Mouse (Mus musculus): ENCODE results near the gene Enthd1.

Enthd1 gene

GRCm38 (mm10) chr15:80482348-80482747 lies 82.6 kb downstream of the Enthd1 start:
- no peak for DNase-seq

GRCm38 (mm10) chr15:80474429-80475002 lies 90.4 kb downstream of the Enthd1 start:
- no peak for DNase-seq

DNA sequence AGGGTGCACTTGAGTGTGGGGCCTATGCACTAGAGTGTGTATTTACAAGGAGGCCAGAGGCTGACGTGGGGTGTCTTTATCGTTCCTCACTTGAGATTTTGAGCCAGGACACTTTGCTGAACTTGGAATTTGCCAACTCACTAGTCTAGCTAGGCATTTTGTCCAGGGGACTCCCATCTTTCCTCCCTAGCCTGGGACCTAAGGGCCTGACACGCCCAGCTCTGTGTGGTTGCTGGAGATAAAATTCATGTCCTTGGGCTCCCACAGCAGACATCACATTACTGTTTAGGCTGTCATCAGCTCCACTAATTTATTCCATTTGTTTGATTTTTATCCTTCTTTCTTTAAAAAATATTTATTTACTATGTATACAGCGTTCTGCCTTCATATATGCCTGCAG lies 97.1 kb downstream of the Enthd1 start:
- no peak for DNase-seq

DNA sequence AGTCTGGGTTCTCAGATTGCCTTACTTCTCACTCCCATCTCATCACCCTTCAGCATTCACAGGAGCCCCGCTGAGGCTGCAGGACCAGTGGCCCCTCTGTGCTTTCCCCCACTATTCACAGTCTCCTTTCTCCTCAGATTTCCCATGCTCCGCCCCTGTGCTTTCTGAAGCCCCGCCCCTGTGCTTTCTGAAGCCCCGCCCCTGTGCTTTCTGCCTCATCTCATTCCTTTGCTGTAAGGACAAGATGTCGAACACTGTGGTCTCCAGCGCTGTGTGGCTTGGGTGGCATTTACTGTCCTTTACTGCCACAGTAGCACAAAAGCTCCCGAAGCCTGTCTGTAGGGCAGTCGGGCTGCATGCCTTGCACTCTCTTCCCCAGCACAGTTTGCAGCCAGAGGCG lies 102.8 kb downstream of the Enthd1 start:
- peak; percentile 60 to 66 for DNase-seq

- no peak for DNase-seq
These were observed 103.5 kb downstream of the Enthd1 start for GRCm38 (mm10) chr15:80461446-80461845.

DNA sequence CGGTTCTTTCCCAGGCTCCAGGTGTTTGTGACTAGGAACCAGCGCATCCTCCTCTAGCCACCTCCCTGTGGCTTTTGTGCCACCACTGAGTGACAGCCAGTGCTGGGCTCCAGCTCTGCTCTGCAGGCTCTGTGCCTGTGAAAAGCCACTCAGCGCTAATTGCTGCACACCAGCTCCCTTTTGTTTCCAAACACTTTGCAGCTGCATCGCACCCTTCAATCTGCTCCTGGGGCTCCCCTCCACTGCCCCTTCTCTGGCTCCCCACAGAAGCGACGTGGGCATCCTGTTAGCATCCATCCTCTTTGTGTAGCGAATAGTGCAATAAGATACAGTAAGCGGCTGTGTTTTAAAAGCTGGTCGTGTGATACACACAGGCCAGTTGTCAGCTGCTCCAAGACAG lies 104.9 kb downstream of the Enthd1 start:
- DNase-seq, result no peak

- DNase-seq, result no peak
These were observed 107.0 kb downstream of the Enthd1 start for GRCm38 (mm10) chr15:80457984-80458383.

DNA sequence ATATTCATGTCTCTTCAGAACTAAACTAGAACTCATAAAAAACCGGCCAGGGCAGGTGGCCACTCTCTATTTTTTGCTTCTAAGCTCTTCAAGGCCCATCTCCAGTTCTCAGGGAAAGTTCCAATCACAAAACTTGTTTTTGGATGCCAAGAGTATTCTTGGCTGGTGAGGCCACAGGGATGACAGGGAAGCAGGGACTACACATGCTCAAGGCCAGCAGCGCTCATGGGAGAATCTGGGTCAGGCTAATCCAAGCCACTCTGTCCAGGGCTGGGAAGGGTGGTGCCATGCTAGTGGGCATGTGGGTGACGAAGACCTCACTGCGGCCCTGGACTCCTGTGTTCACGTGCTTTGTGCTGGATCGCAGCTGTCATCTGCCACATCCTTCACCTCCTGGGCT lies 110.5 kb downstream of the Enthd1 start:
- DNase-seq, result no peak

GRCm38 (mm10) chr15:80452425-80452824 lies 112.5 kb downstream of the Enthd1 start:
- DNase-seq, result peak in 1 of 2 experiments; percentile 10

DNA sequence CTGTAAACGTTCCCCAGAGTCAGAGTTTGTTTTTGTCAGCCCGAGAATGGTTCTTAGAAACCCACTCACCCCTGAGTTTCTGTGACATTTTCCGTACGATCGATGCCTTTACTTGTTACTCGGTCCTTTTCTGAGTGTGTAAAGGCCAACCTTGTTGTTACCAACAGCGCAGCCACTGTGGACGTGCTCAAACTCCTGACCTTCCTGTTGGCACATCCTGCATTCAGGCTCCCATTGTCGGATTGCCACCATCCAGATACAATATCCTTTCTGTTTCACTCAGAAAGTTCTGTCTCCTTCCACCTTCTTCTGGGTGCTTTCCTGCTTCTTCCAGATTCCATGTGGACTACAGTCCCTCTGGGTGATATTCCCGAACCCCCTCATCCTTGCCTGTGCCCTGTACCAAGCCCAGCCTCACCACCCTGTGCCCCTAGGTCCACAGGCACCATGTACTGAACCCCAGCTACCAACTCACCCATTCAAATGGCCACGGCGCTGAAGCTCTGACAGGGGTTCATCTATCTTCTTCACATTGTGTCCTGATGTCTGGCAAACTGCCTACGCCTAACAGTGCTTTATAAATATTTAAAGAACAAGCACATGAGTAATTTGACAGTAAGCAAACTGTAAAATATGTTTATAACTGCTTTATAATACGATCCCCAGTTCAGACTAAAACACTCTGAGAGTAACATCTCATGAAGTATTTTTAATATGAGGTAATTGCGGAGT lies 118.8 kb downstream of the Enthd1 start:
- DNase-seq, result no peak

GRCm38 (mm10) chr15:80440195-80440594 lies 124.8 kb downstream of the Enthd1 start:
- no peak for DNase-seq

- DNase-seq, result peak; percentile 17 to 48
These were observed 126.5 kb downstream of the Enthd1 start for GRCm38 (mm10) chr15:80438423-80438822.

GRCm38 (mm10) chr15:80437996-80438395 lies 127.0 kb downstream of the Enthd1 start:
- DNase-seq, result peak in 1 of 2 experiments; percentile 3

- DNase-seq, result peak in 1 of 2 experiments; percentile 4
These were observed 128.0 kb downstream of the Enthd1 start for GRCm38 (mm10) chr15:80436961-80437360.

GRCm38 (mm10) chr15:80430324-80430723 lies 134.6 kb downstream of the Enthd1 start:
- DNase-seq, result no peak

- no peak for DNase-seq
These were observed 146.8 kb downstream of the Enthd1 start for GRCm38 (mm10) chr15:80418146-80418545.

DNA sequence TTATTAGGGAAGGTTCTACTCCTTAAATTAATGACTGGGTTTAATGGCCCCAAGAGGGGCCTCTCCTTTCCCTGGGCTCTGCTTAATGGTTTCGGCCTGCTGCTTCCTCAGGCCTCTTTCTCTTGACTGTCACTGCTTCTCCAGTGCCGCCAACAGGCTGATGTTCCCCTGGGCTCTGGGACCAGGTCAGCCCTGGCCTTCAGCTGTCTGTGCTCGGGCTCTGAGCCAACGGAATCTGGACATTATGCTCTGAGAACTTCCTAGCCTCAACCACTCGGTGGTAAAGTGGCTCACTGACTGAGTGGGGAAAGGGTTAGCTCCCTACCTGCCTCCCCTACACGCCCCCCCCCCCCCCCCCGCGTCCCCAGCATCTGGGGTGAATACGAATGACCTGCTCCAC lies 147.9 kb downstream of the Enthd1 start:
- no peak for DNase-seq

GRCm38 (mm10) chr15:80415132-80415531 lies 149.8 kb downstream of the Enthd1 start:
- no peak for DNase-seq

GRCm38 (mm10) chr15:80413988-80414721 lies 150.8 kb downstream of the Enthd1 start:
- DNase-seq, result peak; percentile 61 to 72

GRCm38 (mm10) chr15:80413070-80413469 lies 151.9 kb downstream of the Enthd1 start:
- DNase-seq, result no peak

DNA sequence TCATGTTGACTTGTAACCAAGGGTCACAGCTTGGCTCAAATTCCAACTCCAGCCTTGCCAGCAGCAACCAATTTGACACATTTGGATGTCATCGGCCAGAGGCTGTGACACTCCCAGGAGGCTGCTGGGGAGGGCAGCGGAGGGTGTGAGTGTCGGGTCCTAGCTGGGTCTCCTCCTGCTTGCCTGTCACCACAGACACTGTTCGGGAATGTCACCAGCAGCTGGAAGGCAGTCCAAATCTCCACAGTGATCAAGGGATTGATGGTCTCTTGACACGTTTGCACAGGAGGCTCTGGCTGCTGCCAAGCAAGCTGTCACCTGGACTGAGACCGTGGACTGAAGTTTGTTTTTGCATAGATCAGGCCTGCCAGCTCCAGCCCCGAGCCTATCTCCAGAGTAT lies 154.3 kb downstream of the Enthd1 start:
- no peak for DNase-seq

- DNase-seq, result peak; percentile 52 to 62
These were observed 157.1 kb downstream of the Enthd1 start for GRCm38 (mm10) chr15:80407873-80408272.
